Mouse (Mus musculus): ENCODE data around the gene Gm14632.
"Not testable (repeated sequence)": the region's sequence is repeated elsewhere in the genome, so short reads cannot be mapped to it uniquely, and the experiment has no call there.

The Gm14632 gene

GRCm38 (mm10) chrX:30329472-30329871, at the start of gene Gm14632:
Gene Gm14632 (plus strand): TSS chrX:30329772.
- not testable (repeated sequence) for DNase-seq (ENCODE audit: low read depth, low spot score)

All from c-Kit-negative CD71-positive TER-119-positive erythroid progenitor cells, embryonic 14.5 days (primary cell).